Mouse (Mus musculus) heart, postnatal 25 days (tissue): ENCODE results near the gene Clcn3. TPM values are rescaled to one million over a fixed set of nuclear protein-coding genes. Genes with fewer than 3 reads are reported as not detected.

ENCODE experiments used
- DNase-seq: peaks from one replicate; pipeline ENCODE4 v3.0.0; 2022; ENCODE audit warnings: low spot score
- intact Hi-C: fragments of 180-260 bp; cut with DNase I; formaldehyde crosslinking; loops from one replicate; pipeline ENCODE4 v1.15.1; 2025
- total RNA-seq, 2 experiments: library from RNA; stranded (reverse); gene quantifications; 2 replicates each; pipeline ENCODE4 v1.2.3; 2021

The Clcn3 gene
- total RNA-seq, 2 experiments from 2014 or later: 33.0 to 34.0 TPM

DNA sequence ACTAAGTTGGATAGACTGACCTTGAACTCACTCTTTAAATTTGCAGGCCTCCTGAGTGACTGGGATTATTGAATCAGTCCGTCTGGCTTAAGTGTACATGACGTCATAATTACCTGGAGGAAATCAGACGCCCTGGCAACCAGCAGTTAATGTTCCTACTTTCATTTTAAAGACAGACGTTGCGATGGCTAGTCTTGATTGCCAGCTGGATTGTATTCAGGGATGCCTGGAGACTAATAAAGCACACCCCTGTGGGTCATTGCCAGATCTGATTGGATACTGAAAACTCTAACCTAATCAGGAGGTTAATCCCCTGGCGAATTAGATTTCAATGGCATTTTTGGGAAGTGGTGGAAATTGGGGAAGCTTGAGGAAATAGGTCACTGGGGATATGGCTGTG lies 96.4 kb downstream of the Clcn3 start:
- intact Hi-C loops: no loop called here
- DNase-seq: no peak

DNA sequence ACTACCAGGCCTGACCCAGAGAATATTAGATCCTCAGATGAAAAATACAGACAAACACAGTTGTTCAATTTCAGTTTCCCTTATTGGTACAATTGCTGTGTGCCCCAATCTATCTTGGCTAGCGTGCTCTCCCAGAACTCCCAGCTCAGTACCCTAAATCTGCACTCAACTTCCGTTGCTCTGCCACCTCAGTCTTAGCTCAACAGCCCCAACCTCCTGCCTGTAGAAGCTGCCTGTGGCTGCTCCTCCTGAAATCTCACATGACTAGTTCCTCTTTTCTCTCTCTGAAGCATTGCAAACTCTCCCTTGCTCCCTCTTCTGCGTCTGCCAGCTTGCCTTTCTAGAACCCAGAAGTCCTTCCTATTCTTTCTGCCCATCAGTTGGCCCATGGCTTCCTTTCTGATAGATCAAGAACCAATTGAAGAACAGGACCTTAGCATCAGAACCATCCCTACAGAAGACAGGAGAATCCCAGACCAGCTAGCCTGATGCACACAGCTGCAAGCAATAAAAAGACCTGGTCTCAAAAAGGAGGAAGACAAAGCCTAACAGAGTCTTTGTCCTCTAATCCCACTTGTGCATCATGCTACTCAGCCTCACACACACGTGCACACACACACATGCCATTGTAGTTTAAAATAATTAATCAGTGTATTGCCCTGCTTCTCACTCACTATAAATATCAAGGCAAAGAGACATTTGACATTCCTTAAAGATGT lies 99.5 kb downstream of the Clcn3 start:
- intact Hi-C loops: no loop called here
- no peak for DNase-seq

DNA sequence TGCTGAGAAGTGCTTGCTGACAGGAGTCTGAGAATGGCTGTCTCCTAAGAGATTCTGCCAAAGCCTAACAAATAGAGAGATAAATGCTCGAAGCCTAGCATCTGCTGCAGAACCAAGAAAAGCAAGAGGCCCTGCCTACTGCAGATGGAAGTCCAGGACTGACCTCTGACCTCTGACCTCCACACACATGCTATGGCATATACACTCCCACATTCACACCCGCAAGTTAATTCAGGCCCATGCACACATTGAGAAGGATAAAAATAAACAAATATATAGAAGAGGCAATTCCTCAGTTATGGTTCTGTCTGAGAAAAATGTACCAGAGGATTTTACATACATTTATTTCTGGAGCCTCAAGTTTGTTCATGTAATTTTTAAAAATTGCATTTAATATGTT lies 104.5 kb downstream of the Clcn3 start:
- intact Hi-C loops: no loop called here
- no peak for DNase-seq

DNA sequence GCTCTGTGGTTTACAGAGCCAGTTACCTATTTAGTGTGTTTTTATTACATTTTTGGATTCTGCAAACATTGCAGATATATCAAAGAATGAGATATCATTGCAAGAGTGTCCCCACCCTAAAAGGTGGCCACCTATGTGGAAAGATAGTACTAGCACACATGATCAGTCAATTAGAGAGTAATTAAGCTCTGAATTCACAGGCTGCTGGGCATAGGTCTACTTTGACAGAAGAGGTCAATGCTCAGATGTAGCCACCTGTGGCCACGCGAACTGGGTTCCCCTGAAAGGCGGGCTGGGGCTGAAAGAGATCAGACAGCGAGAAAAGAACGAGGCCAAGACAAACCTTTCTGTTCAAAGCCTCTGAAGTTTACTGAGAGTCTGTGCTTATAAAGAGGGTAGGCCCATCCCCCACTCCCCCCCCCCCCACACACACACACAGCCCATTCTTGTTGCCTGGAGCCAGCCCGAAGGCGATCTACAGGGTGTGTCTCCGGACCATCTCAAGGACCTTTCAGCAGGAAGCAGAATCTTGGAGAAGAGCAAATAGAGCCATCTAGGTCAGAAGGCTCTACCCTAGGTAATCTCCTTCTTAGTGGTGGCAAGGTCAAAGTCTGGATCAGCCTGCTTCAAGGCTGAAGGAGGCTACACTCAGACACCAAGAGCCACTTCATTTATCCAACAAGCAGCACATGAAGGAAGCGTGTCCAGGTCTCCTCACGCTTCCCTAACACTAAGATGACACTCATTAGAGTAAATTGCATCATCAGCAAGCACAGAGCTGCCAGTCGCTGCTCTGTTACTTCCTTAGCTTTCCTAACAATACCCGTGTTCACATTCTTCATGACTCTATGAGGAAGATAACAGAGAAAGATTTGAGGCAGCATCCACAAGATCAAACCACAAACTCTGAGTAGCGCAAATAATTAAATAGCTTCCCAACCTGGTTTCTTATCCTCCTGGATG lies 112.6 kb downstream of the Clcn3 start:
- no peak for DNase-seq
- intact Hi-C loops: no loop called here

DNA sequence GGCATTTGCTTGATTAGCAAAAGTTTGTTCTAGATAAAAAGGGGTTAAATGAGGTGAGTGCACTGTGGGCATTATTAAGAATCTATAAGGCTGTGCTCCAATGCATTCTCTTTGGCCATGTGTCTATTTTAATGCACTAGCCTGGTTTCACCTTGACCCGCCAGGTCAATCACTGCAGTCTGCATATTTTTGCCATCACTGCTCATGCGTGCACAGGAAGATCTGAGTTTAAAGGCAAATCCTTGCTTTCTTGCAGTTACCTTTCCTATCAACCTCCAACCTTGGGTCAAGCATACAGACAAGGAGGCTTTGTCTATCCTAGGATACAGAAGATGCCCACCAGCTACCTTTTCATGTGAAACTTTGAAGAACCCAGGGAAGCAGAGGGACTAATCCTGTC lies 113.3 kb downstream of the Clcn3 start:
- DNase-seq: no peak
- intact Hi-C loops: no loop called here

DNA sequence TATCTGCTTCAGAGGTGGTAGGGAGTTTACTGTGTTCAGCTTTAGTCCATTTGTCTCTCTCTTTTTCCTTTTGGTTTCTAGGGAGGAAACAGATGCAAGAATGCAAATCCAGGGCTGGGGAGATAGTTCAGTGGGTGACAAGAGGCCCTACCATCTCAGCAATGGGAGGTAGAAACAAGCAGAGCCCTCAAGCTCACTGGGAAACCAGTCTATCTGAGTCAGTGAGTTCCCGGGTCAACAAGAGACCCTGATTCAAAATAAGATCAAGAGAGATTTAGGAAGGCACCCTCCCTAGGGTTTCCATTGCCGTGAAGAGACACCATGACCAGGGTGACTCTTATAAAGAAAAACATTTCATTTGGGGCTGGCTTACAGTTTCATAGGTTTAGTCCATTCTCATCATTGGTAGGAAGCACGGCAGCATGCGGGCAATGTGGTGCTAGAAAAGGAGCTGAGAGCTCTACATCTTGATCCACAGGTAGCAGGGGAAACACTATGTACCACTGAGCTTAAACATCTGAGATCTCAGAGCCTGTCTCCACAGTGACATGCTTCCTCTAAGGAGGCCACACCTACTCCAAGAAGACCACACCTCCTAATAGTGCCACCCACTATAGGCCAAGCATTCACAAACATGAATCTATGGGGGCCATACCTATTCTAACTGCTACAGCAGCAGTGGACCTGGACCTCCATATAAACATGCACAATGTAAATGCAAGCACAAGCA lies 114.7 kb downstream of the Clcn3 start:
- DNase-seq: no peak
- intact Hi-C loops: no loop called here

DNA sequence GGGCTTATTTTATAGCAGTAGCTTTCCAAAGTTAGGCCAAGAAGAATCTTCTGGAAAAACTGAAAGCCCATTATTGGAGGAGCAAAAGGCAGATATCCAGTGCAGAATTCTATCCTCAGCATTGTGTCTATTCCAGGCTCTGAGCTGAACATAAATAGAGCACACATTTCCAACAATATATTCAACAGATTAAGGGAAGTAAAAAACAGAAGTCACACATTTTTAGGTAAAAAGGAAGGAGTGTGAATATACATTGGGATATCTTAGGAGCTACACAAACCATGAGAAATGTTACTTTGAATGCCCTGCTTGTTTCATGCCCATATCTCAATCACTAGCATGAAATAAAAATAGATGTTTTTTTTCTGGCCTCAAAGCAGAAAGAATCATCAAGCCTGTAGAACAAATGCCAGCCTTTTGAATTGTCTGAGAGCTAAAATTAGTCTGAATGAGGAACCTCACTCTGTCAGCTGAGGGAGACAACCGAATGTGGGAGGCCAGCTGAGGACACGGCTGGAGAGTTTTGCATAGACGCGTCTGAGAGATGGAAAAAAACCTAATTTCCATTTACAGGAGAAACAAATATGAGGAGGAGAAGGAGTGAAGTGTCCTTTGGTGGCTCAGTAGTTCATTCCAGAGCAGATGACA lies 115.5 kb downstream of the Clcn3 start:
- DNase-seq: no peak
- intact Hi-C loops: no loop called here

DNA sequence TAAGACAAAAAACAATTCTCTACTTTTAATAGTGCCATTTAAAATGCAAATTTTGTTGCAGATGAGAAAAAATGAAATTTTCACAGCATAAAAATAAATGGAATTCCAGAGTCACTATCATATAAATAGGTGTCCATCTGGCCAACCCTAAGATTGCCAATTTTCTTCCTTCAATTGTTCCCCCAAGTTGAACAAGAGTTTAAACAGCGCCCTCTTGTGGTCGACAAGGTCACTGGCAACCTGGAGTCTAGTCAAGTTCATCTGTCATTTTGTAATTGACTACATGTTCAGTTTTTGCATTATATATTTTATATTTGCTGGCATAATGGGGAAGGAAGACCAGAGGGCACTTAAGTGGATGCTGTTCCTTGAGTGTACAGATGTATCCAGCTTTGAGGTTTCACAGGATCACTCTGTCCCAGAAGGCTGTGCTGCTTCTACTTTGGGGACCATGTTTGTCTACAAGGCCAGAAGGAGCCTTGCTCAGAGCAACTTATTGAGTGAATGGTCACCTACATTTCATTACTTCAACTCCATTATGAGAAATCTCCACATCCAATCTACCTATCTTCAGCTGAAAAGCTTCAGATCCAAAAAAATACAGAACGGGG lies 117.5 kb downstream of the Clcn3 start:
- intact Hi-C loops: loop anchor here (1.0 to 2.0 kb wide), 2 partner anchors 248 to 359 kb away; no protein-coding TSS in a partner anchor
- no peak for DNase-seq

DNA sequence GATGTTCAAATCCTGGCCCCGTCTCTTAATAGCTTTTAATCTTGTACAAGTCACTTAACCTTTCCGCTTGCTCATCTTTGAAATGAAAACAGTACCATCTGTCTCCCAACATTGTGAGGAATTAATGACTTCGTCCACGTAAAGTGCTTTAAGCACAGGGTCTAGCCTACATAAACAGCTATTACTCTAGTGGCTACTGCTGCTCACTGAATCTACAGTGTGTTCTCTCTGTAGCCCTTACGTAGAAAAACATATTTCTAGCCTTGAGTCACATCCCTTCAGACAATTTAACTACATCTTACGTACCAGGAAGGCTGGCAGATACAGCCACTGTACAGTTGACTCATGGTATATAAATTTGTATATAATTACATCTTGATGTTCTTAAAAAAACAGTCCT lies 118.2 kb downstream of the Clcn3 start:
- DNase-seq: no peak
- intact Hi-C loops: loop anchor here (1.0 to 2.0 kb wide), 2 partner anchors 248 to 358 kb away; no protein-coding TSS in a partner anchor

DNA sequence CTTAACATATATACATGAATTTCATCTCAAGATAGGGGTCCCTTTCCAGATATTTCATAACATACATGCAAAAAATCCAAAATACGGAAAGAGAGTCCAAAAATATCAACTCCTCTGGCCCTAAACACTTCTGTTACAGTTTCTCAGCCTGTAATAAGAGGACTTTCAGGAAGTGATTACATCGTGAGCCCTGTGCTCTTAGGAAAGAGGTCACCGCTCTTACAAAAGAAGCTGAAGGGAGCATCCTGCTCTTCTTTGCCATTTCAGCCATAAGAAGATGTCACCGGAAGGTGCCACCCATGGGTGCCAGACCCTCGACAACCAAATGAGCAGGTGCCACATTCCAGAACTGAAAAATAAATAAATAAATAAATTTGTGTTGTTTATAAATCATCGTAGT lies 121.3 kb downstream of the Clcn3 start:
- no peak for DNase-seq
- intact Hi-C loops: no loop called here

DNA sequence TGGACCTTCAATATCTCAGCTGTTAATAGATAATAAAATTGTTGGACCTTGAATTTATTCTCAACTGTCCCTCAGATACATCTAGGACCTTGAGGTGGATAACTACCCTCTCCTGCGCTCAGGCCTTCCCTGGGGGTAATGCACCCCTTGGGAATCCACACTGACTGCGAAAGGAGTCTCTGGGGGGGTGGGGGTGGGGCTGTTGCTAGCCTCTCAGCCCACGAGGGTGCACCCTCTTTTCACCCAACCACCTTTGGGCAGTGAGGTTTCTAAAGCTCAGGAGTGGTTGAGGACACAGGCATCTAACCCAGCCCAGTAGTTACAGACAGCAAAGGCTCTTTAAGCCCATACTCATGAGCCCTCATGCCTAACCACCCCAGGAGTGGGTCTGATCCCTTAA lies 122.4 kb downstream of the Clcn3 start:
- no peak for DNase-seq
- intact Hi-C loops: no loop called here

Other genes starting within 250 kb of the Clcn3 start
- gene Hpf1, start 92.9 kb downstream of the Clcn3 start, total RNA-seq: 10 to 100 TPM; 16.5 to 20.7 TPM
- 1 to 10 TPM; 7.8 to 9.0 TPM for gene Nek1, start 9.9 kb upstream of the Clcn3 start, total RNA-seq
- gene Sh3rf1, start 240.6 kb upstream of the Clcn3 start, total RNA-seq: 1 to 10 TPM; 5.5 to 6.0 TPM